7 mouse cellular contexts compared by ENCODE assay signal in genomic region chr6:72462550-72463257, GRCm38 (mm10). TPM values are rescaled to one million over a fixed set of nuclear protein-coding genes. Genes with fewer than 3 reads are reported as not detected.
"Had no signal": no experiment of that assay in that cellular context is flagged by ENCODE, and none has a peak within 500 bp of the region (broad histone marks: within the 10 kb centered on the region; RNA-seq: fewer than 3 reads in every experiment).

No protein-coding gene starts in this region.

RNA-seq across cellular contexts. Expression of gene Sh2d6, which starts 58.8 kb away (rescaled TPM):
- total RNA-seq: megakaryocyte-erythroid progenitor cell, adult 5-6 weeks; midbrain, postnatal 0 days; monocyte, adult 5-6 weeks had no signal
- polyA plus RNA-seq: liver, embryonic 15.5 days; liver, postnatal 0 days; lung, embryonic 15.5 days; lung, postnatal 0 days had no signal
